Mouse (Mus musculus): ENCODE results near the gene Gm28047. TPM values are rescaled to one million over a fixed set of nuclear protein-coding genes. Genes with fewer than 3 reads are reported as not detected.
A peak's percentile ranks its signal among the peaks of the same experiment; 100 is the strongest.

Gene Gm28047
- polyA plus RNA-seq, 1 experiment, result not detected

- TF ChIP-seq POLR2A (IDR thresholded peaks at IDR 0.05; ENCODE audit: borderline replicate concordance, low read depth, low read length) (no peak), CTCF (IDR thresholded peaks at IDR 0.05; ENCODE audit: low read depth, low read length) (no peak)
- H3K4me3 ChIP-seq (ENCODE audit: insufficient read depth, low read length), result peak within 1 kb of the TSS; percentile 93
- H3K27ac ChIP-seq (ENCODE audit: insufficient read depth, low read depth, low read length), result peak within 1 kb of the TSS; percentile 96
- H3K4me1 ChIP-seq (ENCODE audit: control insufficient read depth, insufficient read depth, low read length), result peaks cover 19% of the 10 kb centered on the region
These were observed 106.7 kb downstream of the Gm28047 start, which contains the start of gene Tarbp2 for GRCm38 (mm10) chr15:102517976-102518858. Gene Tarbp2 (plus strand): TSS chr15:102518192.

DNA sequence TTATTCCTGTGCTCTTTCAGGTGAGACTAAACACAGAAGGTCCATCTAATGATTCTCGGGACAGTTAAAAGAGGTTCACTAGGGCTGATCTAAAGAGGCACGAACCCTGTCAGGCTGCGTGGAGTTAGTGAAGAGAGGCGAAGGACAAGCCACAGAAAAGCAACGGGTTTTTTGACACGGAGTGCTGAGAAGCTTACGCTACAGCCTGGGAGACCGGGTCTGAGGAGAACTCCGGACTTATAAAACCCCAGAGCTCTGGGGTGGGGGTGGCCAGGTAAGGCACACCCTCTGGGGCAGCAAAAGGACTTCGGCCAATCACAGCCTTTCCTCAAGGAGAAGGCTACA is 107.3 kb downstream of the Gm28047 start:
- TF ChIP-seq POLR2A (IDR thresholded peaks at IDR 0.05; ENCODE audit: borderline replicate concordance, low read depth, low read length) (peak; percentile 92), CTCF (IDR thresholded peaks at IDR 0.05; ENCODE audit: low read depth, low read length) (no peak)
- Histone ChIP-seq H3K27ac (ENCODE audit: insufficient read depth, low read depth, low read length) (0 out of 2 replicates have a peak overlapping the region, but pooled peaks have one; percentile 10), H3K4me3 (ENCODE audit: insufficient read depth, low read length) (peak overlapping the region; percentile 69), H3K4me1 (ENCODE audit: control insufficient read depth, insufficient read depth, low read length) (peaks cover 25% of the 10 kb centered on the region)

DNA sequence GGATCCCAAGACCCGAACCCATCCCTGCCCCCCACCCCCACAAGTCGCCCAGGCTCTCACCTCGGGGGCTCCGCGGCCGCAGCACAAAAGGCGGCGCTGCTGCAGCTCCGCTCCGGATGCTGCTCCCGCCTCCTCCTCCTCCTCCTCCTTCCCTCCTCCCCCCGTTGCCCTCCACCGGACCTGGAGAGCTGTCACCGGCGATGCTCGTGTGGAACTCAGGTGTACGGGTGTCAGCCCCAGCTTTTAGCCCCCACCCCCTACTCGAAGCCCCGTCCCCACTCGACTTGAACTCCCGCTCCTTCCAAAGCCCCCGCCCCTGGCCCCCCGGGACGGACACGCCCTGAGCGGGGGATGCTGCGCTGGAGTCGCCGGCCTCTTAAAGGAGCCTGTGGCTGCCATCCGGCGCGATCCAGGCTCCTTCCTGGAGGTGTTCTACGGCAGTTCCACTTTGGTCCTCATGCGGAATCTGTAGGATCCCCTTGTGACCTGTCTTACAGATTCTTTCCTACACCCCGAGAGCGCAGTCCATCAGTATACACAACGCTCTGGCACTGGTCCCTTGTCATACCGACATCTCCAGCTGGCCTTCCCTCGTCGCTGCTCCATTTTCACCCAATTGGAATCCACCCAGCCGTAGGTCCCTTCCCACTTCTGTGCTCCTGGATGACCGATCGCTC is 108.0 kb downstream of the Gm28047 start, which contains the start of gene Map3k12:
Gene Map3k12, minus strand, starts transcription at position 337 of the 677 bp plus-strand sequence.
- Histone ChIP-seq H3K27ac (ENCODE audit: insufficient read depth, low read depth, low read length) (0 out of 2 replicates have a peak within 1 kb of the TSS, but pooled peaks have one; percentile 10), H3K4me1 (ENCODE audit: control insufficient read depth, insufficient read depth, low read length) (peaks cover 28% of the 10 kb centered on the region), H3K4me3 (ENCODE audit: insufficient read depth, low read length) (peak within 1 kb of the TSS; percentile 69)
- TF ChIP-seq POLR2A (IDR thresholded peaks at IDR 0.05; ENCODE audit: borderline replicate concordance, low read depth, low read length), result no peak
- TF ChIP-seq CTCF (IDR thresholded peaks at IDR 0.05; ENCODE audit: low read depth, low read length), result no peak; the same call in 1 of the 2 replicates

DNA sequence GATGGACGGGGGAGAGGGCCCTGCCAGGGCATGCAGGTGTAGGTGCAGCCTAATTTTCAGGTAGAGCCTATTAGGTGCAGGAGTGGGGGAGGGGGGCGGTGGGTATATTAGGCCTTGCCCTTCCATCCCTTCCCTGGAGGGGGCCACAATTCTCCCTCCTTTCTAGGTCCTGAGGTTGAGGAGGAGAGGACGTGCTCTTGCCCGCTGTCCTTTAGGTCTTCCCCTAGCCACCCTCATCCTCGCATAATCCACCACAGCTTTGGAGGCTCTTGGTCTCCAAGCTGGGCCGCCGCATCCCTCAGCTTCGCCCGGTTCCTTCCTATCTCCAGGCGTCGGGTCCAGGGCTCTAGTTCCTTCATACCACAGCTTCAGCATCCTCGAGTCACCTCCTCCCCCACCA is 108.6 kb downstream of the Gm28047 start:
- Histone ChIP-seq H3K4me3 (ENCODE audit: insufficient read depth, low read length) (peak overlapping the region; percentile 69), H3K4me1 (ENCODE audit: control insufficient read depth, insufficient read depth, low read length) (peaks cover 28% of the 10 kb centered on the region), H3K27ac (ENCODE audit: insufficient read depth, low read depth, low read length) (no peak overlapping the region)
- TF ChIP-seq POLR2A (IDR thresholded peaks at IDR 0.05; ENCODE audit: borderline replicate concordance, low read depth, low read length), result no peak
- no peak for TF ChIP-seq CTCF (IDR thresholded peaks at IDR 0.05; ENCODE audit: low read depth, low read length)

DNA sequence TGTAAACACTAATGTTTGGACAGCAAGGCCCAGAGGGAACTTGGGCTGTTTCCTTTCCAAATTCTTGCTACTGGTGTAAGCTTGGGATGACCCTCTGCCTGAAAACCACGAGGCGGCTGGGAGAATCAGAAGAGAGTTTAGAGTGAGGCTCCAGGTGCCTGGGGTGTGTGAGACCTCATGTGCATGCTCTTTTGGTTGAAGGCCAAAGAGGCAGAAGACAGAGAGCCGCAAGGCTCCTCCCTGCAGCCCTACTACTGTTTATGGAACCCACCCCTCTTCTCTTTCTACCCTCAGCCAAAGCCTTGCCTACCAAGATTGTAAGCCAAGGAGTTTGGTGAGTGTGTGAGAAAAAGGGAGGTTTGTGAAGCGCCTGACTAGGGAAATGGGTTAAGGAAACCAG is 109.1 kb downstream of the Gm28047 start:
- no peak overlapping the region for H3K27ac ChIP-seq (ENCODE audit: insufficient read depth, low read depth, low read length)
- peaks cover 31% of the 10 kb centered on the region for H3K4me1 ChIP-seq (ENCODE audit: control insufficient read depth, insufficient read depth, low read length)
- TF ChIP-seq CTCF (IDR thresholded peaks at IDR 0.05; ENCODE audit: low read depth, low read length), result no peak
- no peak for TF ChIP-seq POLR2A (IDR thresholded peaks at IDR 0.05; ENCODE audit: borderline replicate concordance, low read depth, low read length)
- H3K4me3 ChIP-seq (ENCODE audit: insufficient read depth, low read length), result no peak overlapping the region

DNA sequence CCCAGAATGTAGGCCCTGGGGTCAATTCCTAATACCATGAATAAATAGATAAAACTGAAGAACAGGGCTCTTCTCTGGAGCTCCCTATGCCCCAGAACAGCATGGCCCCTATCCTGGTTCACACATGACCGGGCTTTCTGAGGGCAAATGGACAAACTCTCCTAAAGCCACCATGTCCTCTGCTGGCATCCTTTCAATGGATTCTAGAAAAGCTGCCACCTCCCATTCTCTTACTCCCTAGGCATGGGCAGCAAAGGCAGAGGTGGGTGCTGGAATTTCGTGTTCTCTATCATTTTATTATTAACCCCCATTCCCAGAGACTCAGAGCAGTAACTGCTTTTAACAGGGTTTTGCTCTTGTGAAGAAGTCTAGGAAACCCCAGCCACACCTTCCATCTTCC is 109.6 kb downstream of the Gm28047 start:
- H3K27ac ChIP-seq (ENCODE audit: insufficient read depth, low read depth, low read length), result no peak overlapping the region
- peaks cover 28% of the 10 kb centered on the region for H3K4me1 ChIP-seq (ENCODE audit: control insufficient read depth, insufficient read depth, low read length)
- H3K4me3 ChIP-seq (ENCODE audit: insufficient read depth, low read length), result no peak overlapping the region
- TF ChIP-seq POLR2A (IDR thresholded peaks at IDR 0.05; ENCODE audit: borderline replicate concordance, low read depth, low read length) (no peak), CTCF (IDR thresholded peaks at IDR 0.05; ENCODE audit: low read depth, low read length) (no peak)

- Histone ChIP-seq H3K4me1 (ENCODE audit: control insufficient read depth, insufficient read depth, low read length) (peaks cover 33% of the 10 kb centered on the region), H3K4me3 (ENCODE audit: insufficient read depth, low read length) (no peak overlapping the region), H3K27ac (ENCODE audit: insufficient read depth, low read depth, low read length) (no peak overlapping the region)
- TF ChIP-seq POLR2A (IDR thresholded peaks at IDR 0.05; ENCODE audit: borderline replicate concordance, low read depth, low read length), result no peak
- TF ChIP-seq CTCF (IDR thresholded peaks at IDR 0.05; ENCODE audit: low read depth, low read length), result no peak
These were observed 111.9 kb downstream of the Gm28047 start for GRCm38 (mm10) chr15:102513004-102513403.

- Histone ChIP-seq H3K27ac (ENCODE audit: insufficient read depth, low read depth, low read length) (no peak overlapping the region), H3K4me1 (ENCODE audit: control insufficient read depth, insufficient read depth, low read length) (peaks cover 37% of the 10 kb centered on the region), H3K4me3 (ENCODE audit: insufficient read depth, low read length) (no peak overlapping the region)
- TF ChIP-seq POLR2A (IDR thresholded peaks at IDR 0.05; ENCODE audit: borderline replicate concordance, low read depth, low read length), result no peak
- no peak for TF ChIP-seq CTCF (IDR thresholded peaks at IDR 0.05; ENCODE audit: low read depth, low read length)
These were observed 112.4 kb downstream of the Gm28047 start for GRCm38 (mm10) chr15:102512471-102512870.

- no peak for TF ChIP-seq POLR2A (IDR thresholded peaks at IDR 0.05; ENCODE audit: borderline replicate concordance, low read depth, low read length)
- no peak for TF ChIP-seq CTCF (IDR thresholded peaks at IDR 0.05; ENCODE audit: low read depth, low read length)
- H3K4me3 ChIP-seq (ENCODE audit: insufficient read depth, low read length), result no peak overlapping the region
- H3K27ac ChIP-seq (ENCODE audit: insufficient read depth, low read depth, low read length), result no peak overlapping the region
- peaks cover 41% of the 10 kb centered on the region for H3K4me1 ChIP-seq (ENCODE audit: control insufficient read depth, insufficient read depth, low read length)
These were observed 112.9 kb downstream of the Gm28047 start for GRCm38 (mm10) chr15:102512010-102512409.

All from bone marrow macrophage, adult 2 months (primary cell).